Mouse (Mus musculus): ENCODE measurements at regions not wholly inside any gene's neighbourhood (a gene's known extent, or its start where the extent isn't known, plus 50 kb on each side); places are given as distances from the start of the nearest gene placed in this dataset.

GRCm38 (mm10) chr14:114566411-114567030 lies 525.5 kb upstream of the Gpc5 start:
- TF ChIP-seq TCF12 (IDR thresholded peaks at IDR 0.05; ENCODE audit: low read depth, low read length): no peak
- TF ChIP-seq NRF1 (IDR thresholded peaks at IDR 0.05; ENCODE audit: insufficient read depth, low read depth, low read length, poor library complexity, severe bottlenecking): no peak
- no peak for TF ChIP-seq MXI1 (IDR thresholded peaks at IDR 0.05; ENCODE audit: low read depth, low read length)
- peak in 1 of 3 experiments; percentile 37; a peak in 2 of 6 replicates for TF ChIP-seq CTCF (IDR thresholded peaks at IDR 0.05 in 2 of 3, conservative IDR thresholded peaks at IDR 0.05 in 1 of 3; ENCODE audit: control insufficient read depth in 1 of 3, insufficient read depth in 1 of 3, low read depth in 2 of 3, low read length in 3 of 3, poor library complexity in 1 of 3, severe bottlenecking in 1 of 3)
- no peak for TF ChIP-seq POLR2AphosphoS5 (IDR thresholded peaks at IDR 0.05; ENCODE audit: borderline replicate concordance, low read depth, low read length)
- no peak for TF ChIP-seq ETS1 (IDR thresholded peaks at IDR 0.05; ENCODE audit: low read depth, low read length)
- TF ChIP-seq POLR2A (IDR thresholded peaks at IDR 0.05; ENCODE audit: control insufficient read depth in 1 of 2, insufficient read depth in 1 of 2, low read depth in 1 of 2, low read length in 2 of 2, poor library complexity in 1 of 2): no peak
- no peak for TF ChIP-seq MAFK (IDR thresholded peaks at IDR 0.05; ENCODE audit: borderline replicate concordance, low read depth, low read length)
